Mouse (Mus musculus) adrenal gland, adult (tissue): ENCODE measurements around the gene Zbtb46.

Source experiments
- DNase-seq, 2 experiments: peaks; one replicate each; pipeline ENCODE4 v3.0.0; 2022 to 2023; ENCODE audit warnings: low spot score in 1 of 2; ENCODE audit not compliant: inconsistent age in 2 of 2

Gene Zbtb46

GRCm38 (mm10) chr2:181370001-181370400, 89.2 kb downstream of the Zbtb46 start:
- no peak for DNase-seq

- DNase-seq, result no peak
Observed at GRCm38 (mm10) chr2:181365655-181366075, 93.6 kb downstream of the Zbtb46 start.

- peak; percentile 92 to 96 for DNase-seq
Observed at GRCm38 (mm10) chr2:181364860-181365596, 94.2 kb downstream of the Zbtb46 start, which contains the start of the genes Zgpat and Arfrp1. Zgpat (plus strand) TSS chr2:181364928. Arfrp1 (minus strand) TSS chr2:181365404.

DNA sequence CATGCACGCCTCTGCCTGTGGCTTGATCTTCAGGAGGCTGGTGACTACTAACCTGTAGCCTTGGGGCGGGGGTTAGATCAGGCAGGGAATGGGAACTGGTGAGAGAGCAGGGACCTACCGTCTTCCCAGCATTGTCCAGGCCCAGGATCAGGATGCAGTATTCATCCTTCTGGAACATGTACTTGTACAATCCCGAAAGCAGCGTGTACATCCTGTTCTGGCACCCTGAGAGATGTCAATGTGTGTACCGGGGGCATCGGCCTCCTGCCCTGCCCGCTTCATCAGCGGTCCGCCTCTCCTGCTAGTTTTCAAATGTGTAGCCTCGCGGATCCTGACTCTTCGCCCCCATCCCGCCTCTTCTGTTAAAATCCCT, 94.8 kb downstream of the Zbtb46 start:
- DNase-seq, result no peak

GRCm38 (mm10) chr2:181363946-181364345, 95.3 kb downstream of the Zbtb46 start:
- DNase-seq, result no peak

DNA sequence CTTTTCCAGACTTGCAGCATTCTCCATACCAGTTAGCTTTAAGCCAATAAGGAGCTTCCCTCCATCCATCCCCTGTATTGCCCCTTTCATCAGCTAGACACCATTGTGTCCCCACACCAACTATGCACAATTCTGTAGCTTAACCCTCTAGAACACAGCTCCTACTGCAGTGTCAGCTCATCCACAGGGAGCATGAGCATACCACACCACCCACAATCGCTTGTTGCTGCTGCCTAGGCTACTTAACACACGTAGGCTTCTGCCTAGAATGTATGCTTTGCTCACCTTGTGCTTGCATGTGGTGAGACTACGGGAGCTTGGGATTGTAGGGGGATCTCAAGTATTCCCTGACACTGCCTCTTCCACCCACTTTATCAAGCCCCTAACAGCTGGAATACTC, 102.4 kb downstream of the Zbtb46 start:
- no peak for DNase-seq

DNA sequence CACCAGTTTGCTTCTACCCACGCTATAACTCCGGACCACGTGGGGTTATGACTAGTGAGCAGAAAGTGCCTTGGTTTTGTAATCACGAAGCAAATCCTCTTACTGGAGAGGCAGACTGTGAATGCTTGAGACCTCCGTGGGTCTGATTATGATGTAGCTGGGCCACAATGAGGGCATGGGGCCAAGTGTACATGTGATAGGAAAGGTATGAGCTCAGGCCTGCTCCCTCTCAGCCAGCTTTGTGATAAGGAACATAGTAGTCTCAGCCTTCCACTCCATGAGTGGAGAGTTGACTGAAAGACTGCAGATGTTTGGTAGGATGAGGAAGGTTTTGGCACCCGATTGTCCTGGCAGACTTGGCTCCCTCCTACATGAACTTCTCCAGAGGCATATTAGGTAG, 116.5 kb downstream of the Zbtb46 start:
- no peak for DNase-seq

DNA sequence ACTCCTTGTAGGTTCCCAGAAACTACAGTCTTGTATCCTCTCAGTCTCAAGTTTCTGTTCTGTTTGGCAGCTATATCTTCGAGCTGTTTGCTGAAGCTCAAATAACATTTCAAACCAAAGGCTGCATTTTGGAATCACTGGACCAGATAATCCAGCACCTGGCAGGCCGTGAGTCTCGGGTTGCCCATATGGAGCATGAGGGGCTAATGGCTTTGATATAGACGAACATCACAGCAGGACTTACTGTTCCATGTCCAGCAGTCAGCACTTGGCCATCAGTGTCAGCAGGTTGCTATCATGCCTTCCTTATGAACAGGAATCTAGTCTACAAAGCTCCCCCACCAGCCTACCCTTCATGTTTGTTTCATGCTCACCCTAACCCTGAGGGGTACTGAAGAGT, 118.8 kb downstream of the Zbtb46 start:
- no peak for DNase-seq
